Mouse (Mus musculus) large intestine, adult 2 months (tissue): Measurements from ENCODE around the gene Igsf21. TPM values are rescaled to one million over a fixed set of nuclear protein-coding genes. Genes with fewer than 3 reads are reported as not detected.

Experiments used
- DNase-seq: peaks from one replicate; pipeline ENCODE4 v3.0.0-alpha.2; 2012; ENCODE audit warnings: low read depth, low spot score
- WGBS: fragments of 180-500 bp; shearing (Covaris S2); methylation state at CpG from one replicate; pipeline ENCODE4 v1.1.7; 2018; 5-methylcytosine and 5-hydroxymethylcytosine counted together
- polyA plus RNA-seq: library from polyadenylated mRNA; depleted of rRNA; stranded (reverse); fragments of >200 nt; gene quantifications from 2 replicates; pipeline ENCODE4 v1.2.3, GENCODE M21; 2012

Gene Igsf21
- polyA plus RNA-seq, 1 experiment = 0.50 TPM

DNA sequence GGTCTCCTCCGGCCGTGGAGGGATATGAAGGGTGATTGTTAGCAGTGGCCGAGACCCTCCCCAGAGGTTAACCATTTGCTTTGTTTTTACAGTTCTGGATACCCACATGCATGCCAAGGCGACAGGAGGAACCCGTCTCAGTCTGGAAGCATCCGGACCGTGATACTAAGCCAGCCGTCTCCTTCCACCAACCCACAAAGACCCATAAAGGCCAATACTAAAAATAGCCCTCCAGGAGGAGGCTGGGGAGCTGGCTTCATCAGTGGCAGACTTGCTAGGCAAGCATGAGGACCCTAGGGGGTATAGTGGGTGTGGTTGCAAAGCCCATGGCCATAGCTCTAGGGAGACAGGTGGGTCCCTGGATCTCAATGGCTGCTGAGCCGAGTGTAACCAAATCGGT is 41.8 kb downstream of the Igsf21 start:
- no peak for DNase-seq
- 55% methylated on average over 10 of the region's 10 CpGs for WGBS

DNA sequence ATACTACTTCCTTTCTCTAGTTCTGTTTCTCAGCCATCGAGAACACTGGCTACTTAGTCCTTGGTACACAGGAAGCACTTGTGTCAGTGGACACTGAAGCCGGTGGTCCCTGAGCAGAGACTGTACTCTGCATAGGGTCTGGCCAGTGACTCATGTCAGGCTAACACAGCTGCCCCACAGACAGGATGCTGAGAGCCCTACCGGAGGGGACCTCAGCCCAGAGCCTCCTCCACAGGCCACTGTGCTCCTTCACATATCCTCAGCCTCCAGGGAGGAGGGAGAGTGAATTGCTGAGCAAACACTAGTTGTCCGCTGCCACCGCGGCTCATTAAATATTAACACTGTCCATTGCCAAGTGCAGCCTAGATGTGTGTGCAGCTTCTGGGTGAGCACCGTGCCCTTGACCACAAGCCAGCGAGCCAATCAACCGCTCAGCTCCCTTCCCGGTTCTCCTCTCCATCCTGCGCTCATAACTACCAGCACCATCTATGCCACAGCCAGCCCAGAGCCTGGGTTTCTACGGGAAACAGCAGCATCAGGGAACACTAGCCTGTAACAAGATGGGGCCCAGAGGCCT is 42.8 kb downstream of the Igsf21 start:
- WGBS = 29% methylated on average over 12 of the region's 12 CpGs
- DNase-seq = no peak

GRCm38 (mm10) chr4:140202196-140202595 is 44.4 kb downstream of the Igsf21 start:
- no peak for DNase-seq
- WGBS = 48% methylated on average over 6 of the region's 6 CpGs

DNA sequence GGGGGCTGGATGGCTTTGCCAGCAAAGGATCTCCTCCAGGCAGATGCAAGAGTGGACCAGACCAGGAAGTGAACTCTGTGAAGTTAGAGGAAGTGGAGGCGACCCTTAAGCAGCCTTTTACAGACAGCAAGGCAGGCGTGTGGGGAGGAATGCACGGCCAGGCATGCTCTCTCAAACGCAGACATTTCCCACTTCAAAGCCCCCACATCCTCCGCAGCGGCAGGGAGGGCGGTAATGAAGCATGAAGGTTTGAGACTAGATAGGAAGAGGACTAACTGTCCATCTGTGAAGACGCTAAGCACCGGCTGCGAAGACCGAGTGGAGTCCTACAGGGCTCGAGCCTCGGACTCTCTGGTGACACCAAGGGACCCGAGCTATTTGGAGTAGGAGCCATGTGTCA is 46.3 kb downstream of the Igsf21 start:
- 68% methylated on average over 14 of the region's 14 CpGs for WGBS

GRCm38 (mm10) chr4:140196717-140197116 is 49.9 kb downstream of the Igsf21 start:
- 62% methylated on average over 9 of the region's 9 CpGs for WGBS
- DNase-seq = no peak

More for the DNA sequence above, 46.3 kb downstream of the Igsf21 start:
- DNase-seq = no peak

DNA sequence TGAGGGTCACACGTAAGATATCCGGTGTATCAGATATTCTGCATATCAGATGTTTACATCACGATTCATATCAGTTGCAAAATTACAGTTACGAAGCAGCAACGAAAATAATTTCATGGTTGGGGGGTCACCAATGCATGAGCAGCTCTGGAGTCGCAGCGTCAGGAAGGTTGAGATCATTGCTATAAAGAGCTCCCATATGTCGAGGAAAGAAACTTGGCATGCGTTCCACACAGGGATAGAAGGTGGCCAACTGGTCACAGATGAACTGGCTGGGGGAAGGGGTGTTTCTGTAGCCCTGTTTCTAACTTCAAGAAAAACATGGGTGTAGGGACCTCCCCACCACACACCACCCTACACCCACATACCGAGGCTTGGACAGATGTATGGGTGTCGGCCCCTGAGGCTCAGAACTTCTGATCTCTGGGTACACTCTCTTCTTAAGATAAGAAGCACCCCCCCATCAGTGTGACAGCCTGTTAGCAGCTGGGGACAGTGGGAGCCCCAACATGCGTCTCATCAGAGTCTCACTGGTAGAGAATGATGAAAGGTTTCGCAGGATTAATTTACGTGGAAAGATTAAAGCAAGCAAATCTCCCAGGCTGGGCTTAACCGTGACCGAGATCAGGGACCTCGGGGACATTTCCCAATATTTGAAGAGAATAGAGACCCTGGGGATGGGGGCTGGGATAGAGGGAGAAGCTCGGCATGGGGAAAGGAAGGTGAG is 54.1 kb downstream of the Igsf21 start:
- WGBS = 78% methylated on average over 18 of the region's 18 CpGs
- no peak for DNase-seq

- 84% methylated on average over 9 of the region's 9 CpGs for WGBS
- no peak for DNase-seq
Measured at GRCm38 (mm10) chr4:140189601-140190000, 57.0 kb downstream of the Igsf21 start.

DNA sequence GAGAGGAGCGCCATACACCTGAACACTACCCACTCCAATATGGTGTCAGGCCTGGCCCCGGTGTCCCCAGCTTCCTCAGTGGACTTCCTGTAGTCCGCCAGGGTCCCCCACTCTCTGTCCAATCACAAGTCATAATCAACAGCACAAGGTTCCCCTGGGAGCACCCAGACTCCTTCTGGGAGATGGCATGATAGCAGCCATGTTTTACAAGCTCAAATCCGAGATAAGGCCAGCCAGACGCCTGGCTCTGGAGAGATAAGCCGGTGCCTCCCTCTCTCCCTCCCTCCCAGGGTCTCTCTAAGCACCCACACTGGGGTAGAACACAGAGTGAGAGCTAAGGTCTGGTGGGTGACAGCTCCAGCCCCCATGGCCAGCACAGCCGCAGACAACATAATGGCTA is 58.0 kb downstream of the Igsf21 start:
- 50% methylated on average over 7 of the region's 7 CpGs for WGBS
- DNase-seq = no peak

- 81% methylated on average over 8 of the region's 8 CpGs for WGBS
- DNase-seq = no peak
Measured at GRCm38 (mm10) chr4:140187404-140188145, 59.0 kb downstream of the Igsf21 start.

DNA sequence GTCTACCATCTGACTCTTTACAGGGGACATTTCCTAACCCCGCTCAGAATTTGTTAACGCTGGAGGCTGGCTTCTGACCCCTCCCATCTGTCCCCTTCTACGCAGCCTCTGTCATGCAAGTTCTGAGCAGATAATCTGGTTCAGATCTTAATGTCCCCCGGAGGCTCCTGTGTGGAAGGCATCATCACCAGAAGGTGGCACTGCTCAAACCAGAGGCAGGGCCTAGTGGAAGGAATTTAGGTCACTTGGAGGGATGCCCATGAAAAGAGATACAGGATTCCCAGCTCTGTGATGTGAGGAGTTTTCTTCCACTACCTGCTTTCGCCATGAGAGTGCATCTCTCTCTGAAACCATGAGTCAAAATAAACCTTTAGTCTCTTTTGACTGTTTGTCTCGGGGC is 67.0 kb downstream of the Igsf21 start:
- DNase-seq = no peak
- 63% methylated on average over 6 of the region's 6 CpGs for WGBS

GRCm38 (mm10) chr4:140177055-140177454 is 69.5 kb downstream of the Igsf21 start:
- DNase-seq = no peak
- WGBS = 82% methylated on average over 6 of the region's 6 CpGs

- DNase-seq = no peak
- WGBS = 22% methylated on average over 13 of the region's 13 CpGs
Measured at GRCm38 (mm10) chr4:140173746-140174399, 72.7 kb downstream of the Igsf21 start.

DNA sequence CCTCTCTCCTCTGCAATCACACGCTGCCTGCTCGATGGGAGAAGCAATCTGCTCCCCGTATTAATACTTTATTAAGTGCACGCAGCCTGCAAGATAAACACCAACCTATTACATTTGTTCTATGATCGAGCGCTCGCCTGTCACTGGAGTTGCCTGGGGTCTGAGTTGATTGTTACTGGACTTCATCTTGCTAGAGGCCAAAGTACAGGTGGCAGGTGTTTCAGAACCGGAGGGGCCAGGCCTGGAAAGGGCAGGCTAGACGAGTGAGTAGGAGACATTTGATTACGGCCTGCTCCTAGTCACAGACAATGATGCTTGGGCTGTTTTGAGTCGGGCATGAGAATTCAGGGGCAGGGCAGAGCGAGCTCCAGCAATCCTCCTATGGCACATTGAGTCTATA is 73.5 kb downstream of the Igsf21 start:
- DNase-seq = no peak
- whole genome bisulfite sequencing = 54% methylated on average over 12 of the region's 12 CpGs

DNA sequence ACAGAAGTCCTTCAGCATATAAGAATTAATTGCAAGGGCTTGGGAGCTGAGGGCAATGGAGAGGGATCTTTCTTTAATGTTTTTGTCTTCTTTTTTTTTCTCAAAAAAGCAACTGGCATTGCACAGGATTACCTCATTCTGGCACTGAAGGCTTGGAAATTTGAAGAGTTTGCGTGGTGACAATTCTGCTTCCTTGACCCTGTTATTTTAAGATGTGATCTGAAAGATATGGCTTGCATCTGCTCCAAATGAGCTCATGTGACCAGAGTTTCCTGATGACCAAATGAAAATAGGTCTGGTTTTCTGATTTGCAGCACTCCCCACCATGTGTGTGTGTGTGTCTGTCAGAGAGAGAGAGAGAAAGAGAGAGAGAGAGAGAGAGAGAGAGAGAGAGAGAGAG is 74.7 kb downstream of the Igsf21 start:
- DNase-seq = no peak
- 43% methylated on average over 1 of the region's 1 CpGs for WGBS

GRCm38 (mm10) chr4:140171189-140171588 is 75.4 kb downstream of the Igsf21 start:
- no peak for DNase-seq

GRCm38 (mm10) chr4:140165851-140166250 is 80.7 kb downstream of the Igsf21 start:
- no peak for DNase-seq
- 76% methylated on average over 7 of the region's 7 CpGs for WGBS

- WGBS = 88% methylated on average over 9 of the region's 9 CpGs
- no peak for DNase-seq
Measured at GRCm38 (mm10) chr4:140164662-140165061, 81.9 kb downstream of the Igsf21 start.

DNA sequence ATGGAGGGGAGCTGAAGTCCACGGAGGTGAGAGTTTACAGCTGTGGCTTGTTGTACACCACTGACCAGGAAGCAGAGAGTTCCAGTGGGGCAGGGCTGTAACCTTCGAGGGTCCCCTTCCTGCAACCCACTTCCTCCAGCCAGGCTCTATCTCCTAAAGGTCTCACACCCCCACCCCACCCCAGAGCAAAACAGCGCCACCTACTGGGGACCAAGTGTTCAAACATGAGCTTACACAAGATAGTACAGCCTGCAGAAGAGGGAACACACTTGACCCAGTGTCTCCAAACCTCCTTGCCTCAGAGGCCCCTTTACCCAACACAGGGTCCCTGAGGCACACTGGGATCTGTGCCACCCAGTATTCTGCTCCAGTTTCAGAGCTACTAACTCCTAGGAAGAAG is 87.0 kb downstream of the Igsf21 start:
- no peak for DNase-seq
- WGBS = 23% methylated on average over 3 of the region's 3 CpGs

DNA sequence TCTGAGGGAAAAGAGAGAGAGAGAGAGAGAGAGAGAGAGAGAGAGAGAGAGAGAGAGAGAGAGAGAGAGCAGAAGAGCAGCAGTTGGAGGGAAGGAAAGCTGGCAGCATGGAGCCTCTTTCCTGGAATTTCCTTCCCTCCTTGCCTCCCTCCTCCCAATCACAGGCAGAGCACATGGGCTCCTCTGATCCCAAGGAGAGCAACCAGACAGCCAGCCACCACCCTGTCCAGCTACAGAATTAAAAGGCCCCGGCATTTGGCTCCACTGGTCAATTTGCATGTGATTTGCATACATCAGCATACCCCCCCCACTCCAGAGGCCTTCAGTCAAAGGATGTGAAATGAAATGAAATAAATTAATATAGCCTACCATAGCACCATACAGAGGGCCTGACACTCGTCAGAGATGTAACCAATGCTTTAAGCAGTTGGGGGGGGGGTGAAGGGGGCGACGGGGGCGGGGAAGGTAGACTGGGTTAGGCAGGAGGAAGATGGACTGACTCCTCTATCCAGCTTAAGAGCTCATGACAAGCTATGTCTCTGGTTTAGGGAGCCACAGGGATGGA is 91.6 kb downstream of the Igsf21 start:
- 48% methylated on average over 5 of the region's 5 CpGs for WGBS
- DNase-seq = no peak

- DNase-seq = no peak
- 64% methylated on average over 5 of the region's 5 CpGs for whole genome bisulfite sequencing
Measured at GRCm38 (mm10) chr4:140154484-140154883, 92.1 kb downstream of the Igsf21 start.
